Mouse (Mus musculus) myocyte (in vitro differentiated cells): ENCODE data around the gene Slc22a23.

Experiments used
- CEBPB ChIP-seq: IDR thresholded peaks from 2 replicates; pipeline ENCODE4 v1.6.1; 2011; ENCODE audit warnings: mild to moderate bottlenecking, moderate library complexity; ENCODE audit not compliant: poor library complexity, insufficient read depth, severe bottlenecking
- MYOD1 ChIP-seq, 3 experiments: IDR thresholded peaks; one replicate each; pipeline ENCODE4 v1.6.1; 2011; ENCODE audit warnings: control low read depth in 2 of 3, low read depth in 2 of 3, mild to moderate bottlenecking in 2 of 3, moderate library complexity in 1 of 3; ENCODE audit not compliant: insufficient read length in 2 of 3, control insufficient read depth in 1 of 3
- MYOG ChIP-seq, 3 experiments: IDR thresholded peaks; one replicate each; pipeline ENCODE4 v1.6.1; 2011; ENCODE audit warnings: control low read depth in 2 of 3, low read depth in 2 of 3, mild to moderate bottlenecking in 2 of 3; ENCODE audit not compliant: insufficient read length in 2 of 3, control insufficient read depth in 1 of 3, insufficient read depth in 1 of 3
- POLR2AphosphoS2 ChIP-seq: IDR thresholded peaks from one replicate; pipeline ENCODE4 v1.6.1; 2011; ENCODE audit warnings: low read depth, control low read depth; ENCODE audit not compliant: insufficient read length
- USF1 ChIP-seq: IDR thresholded peaks from one replicate; pipeline ENCODE4 v1.6.1; 2011; ENCODE audit warnings: low read depth, mild to moderate bottlenecking, control low read depth, moderate library complexity

GRCm38 (mm10) chr13:34131708-34132060 is 213.3 kb downstream of the Slc22a23 start:
- TF ChIP-seq USF1 (no peak), CEBPB (no peak), MYOG (IDR thresholded peaks at IDR 0.05; ENCODE audit: control insufficient read depth in 1 of 3, insufficient read depth in 1 of 3, insufficient read length in 2 of 3, low read depth in 2 of 3) (peak; percentile 71 to 96 (median 83)), POLR2AphosphoS2 (no peak), MYOD1 (IDR thresholded peaks at IDR 0.05; ENCODE audit: control insufficient read depth in 1 of 3, insufficient read length in 2 of 3, low read depth in 2 of 3) (peak; percentile 89 to 96 (median 89))
